Mouse (Mus musculus): ENCODE results near the gene Nras. TPM values are rescaled to one million over a fixed set of nuclear protein-coding genes. Genes with fewer than 3 reads are reported as not detected.

Nras gene
- total and polyA plus RNA-seq, 3 experiments = 6.3 to 146 (median 132) TPM

GRCm38 (mm10) chr3:103082761-103083160 is 24.7 kb downstream of the Nras start:
- H3K4me1 ChIP-seq (ENCODE audit: insufficient read depth, low read depth, low read length) = no peaks in the 10 kb centered on the region
- DNase-seq (ENCODE audit: low spot score) (no peak), ATAC-seq (ENCODE audit: extremely low read depth, insufficient number of reproducible peaks, low FRiP score, poor library complexity, severe bottlenecking) (no peak)
- H3K27me3 ChIP-seq (ENCODE audit: insufficient read depth, low read length) = peaks cover 48% of the 10 kb centered on the region
- TF ChIP-seq CTCF (IDR thresholded peaks at IDR 0.05; ENCODE audit: low read depth, low read length) = no peak
- no peak for TF ChIP-seq TAL1 (conservative IDR thresholded peaks at IDR 0.05; ENCODE audit: low read depth, low read length)
- TF ChIP-seq GATA2 (IDR thresholded peaks at IDR 0.05; ENCODE audit: borderline replicate concordance, low read depth, low read length) = no peak
- TF ChIP-seq POLR2AphosphoS5 (IDR thresholded peaks at IDR 0.05; ENCODE audit: insufficient replicate concordance, low read depth, low read length) = no peak
- no peak for TF ChIP-seq GATA1 (IDR thresholded peaks at IDR 0.05; ENCODE audit: borderline replicate concordance, low read length)
- H3K36me3 ChIP-seq (replicated peaks) = no peaks in the 10 kb centered on the region
- H3K9me3 ChIP-seq (replicated peaks) = no peaks in the 10 kb centered on the region
- no peak overlapping the region for H3K4me3 ChIP-seq (ENCODE audit: low read depth, low read length)

GRCm38 (mm10) chr3:103085986-103086385 is 27.9 kb downstream of the Nras start:
- H3K4me1 ChIP-seq (ENCODE audit: insufficient read depth, low read depth, low read length) = no peaks in the 10 kb centered on the region
- TF ChIP-seq CTCF (IDR thresholded peaks at IDR 0.05; ENCODE audit: low read depth, low read length) (no peak), POLR2AphosphoS5 (IDR thresholded peaks at IDR 0.05; ENCODE audit: insufficient replicate concordance, low read depth, low read length) (no peak), GATA1 (IDR thresholded peaks at IDR 0.05; ENCODE audit: borderline replicate concordance, low read length) (no peak), TAL1 (conservative IDR thresholded peaks at IDR 0.05; ENCODE audit: low read depth, low read length) (no peak), GATA2 (IDR thresholded peaks at IDR 0.05; ENCODE audit: borderline replicate concordance, low read depth, low read length) (no peak)
- no peaks in the 10 kb centered on the region for H3K9me3 ChIP-seq (replicated peaks)
- H3K36me3 ChIP-seq (replicated peaks) = no peaks in the 10 kb centered on the region
- no peak overlapping the region for H3K4me3 ChIP-seq (ENCODE audit: low read depth, low read length)
- DNase-seq (ENCODE audit: low spot score) (no peak), ATAC-seq (ENCODE audit: extremely low read depth, insufficient number of reproducible peaks, low FRiP score, poor library complexity, severe bottlenecking) (no peak)
- H3K27me3 ChIP-seq (ENCODE audit: insufficient read depth, low read length) = peaks cover 42% of the 10 kb centered on the region

GRCm38 (mm10) chr3:103091753-103092152 is 33.7 kb downstream of the Nras start:
- no peaks in the 10 kb centered on the region for H3K9me3 ChIP-seq (replicated peaks)
- ATAC-seq (ENCODE audit: extremely low read depth, insufficient number of reproducible peaks, low FRiP score, poor library complexity, severe bottlenecking) (no peak), DNase-seq (ENCODE audit: low spot score) (no peak)
- no peaks in the 10 kb centered on the region for H3K36me3 ChIP-seq (replicated peaks)
- no peak overlapping the region for H3K4me3 ChIP-seq (ENCODE audit: low read depth, low read length)
- peaks cover 4% of the 10 kb centered on the region; the same call in 1 of the 2 replicates for H3K4me1 ChIP-seq (ENCODE audit: insufficient read depth, low read depth, low read length)
- H3K27me3 ChIP-seq (ENCODE audit: insufficient read depth, low read length) = peaks cover 22% of the 10 kb centered on the region; the same call in 1 of the 2 replicates
- TF ChIP-seq POLR2AphosphoS5 (IDR thresholded peaks at IDR 0.05; ENCODE audit: insufficient replicate concordance, low read depth, low read length) (no peak), CTCF (IDR thresholded peaks at IDR 0.05; ENCODE audit: low read depth, low read length) (no peak), TAL1 (conservative IDR thresholded peaks at IDR 0.05; ENCODE audit: low read depth, low read length) (no peak), GATA1 (IDR thresholded peaks at IDR 0.05; ENCODE audit: borderline replicate concordance, low read length) (no peak), GATA2 (IDR thresholded peaks at IDR 0.05; ENCODE audit: borderline replicate concordance, low read depth, low read length) (no peak)

DNA sequence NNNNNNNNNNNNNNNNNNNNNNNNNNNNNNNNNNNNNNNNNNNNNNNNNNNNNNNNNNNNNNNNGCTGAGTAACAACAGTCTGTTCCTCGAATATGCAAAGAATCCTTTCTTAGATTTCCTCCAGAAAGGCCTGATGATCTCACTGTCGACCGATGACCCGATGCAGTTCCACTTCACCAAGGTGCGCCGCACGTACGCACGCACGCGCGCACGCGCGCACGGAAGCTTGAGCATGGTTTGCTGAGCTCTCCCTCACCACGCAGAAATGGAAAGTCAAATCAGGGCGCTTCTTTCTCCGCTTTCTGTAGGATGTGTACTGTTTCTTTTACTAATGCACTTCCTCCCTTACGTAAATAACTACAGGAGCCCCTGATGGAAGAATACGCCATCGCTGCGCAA is 40.6 kb downstream of the Nras start:
- DNase-seq (ENCODE audit: low spot score) (no peak), ATAC-seq (ENCODE audit: extremely low read depth, insufficient number of reproducible peaks, low FRiP score, poor library complexity, severe bottlenecking) (no peak)
- Histone ChIP-seq H3K4me3 (ENCODE audit: low read depth, low read length) (no peak overlapping the region), H3K9me3 (replicated peaks) (no peaks in the 10 kb centered on the region), H3K36me3 (replicated peaks) (no peaks in the 10 kb centered on the region), H3K4me1 (ENCODE audit: insufficient read depth, low read depth, low read length) (peaks cover 18% of the 10 kb centered on the region), H3K27me3 (ENCODE audit: insufficient read depth, low read length) (peaks cover 18% of the 10 kb centered on the region)
- TF ChIP-seq GATA2 (IDR thresholded peaks at IDR 0.05; ENCODE audit: borderline replicate concordance, low read depth, low read length) (no peak), POLR2AphosphoS5 (IDR thresholded peaks at IDR 0.05; ENCODE audit: insufficient replicate concordance, low read depth, low read length) (no peak), TAL1 (conservative IDR thresholded peaks at IDR 0.05; ENCODE audit: low read depth, low read length) (no peak), CTCF (IDR thresholded peaks at IDR 0.05; ENCODE audit: low read depth, low read length) (no peak), GATA1 (IDR thresholded peaks at IDR 0.05; ENCODE audit: borderline replicate concordance, low read length) (no peak)

DNA sequence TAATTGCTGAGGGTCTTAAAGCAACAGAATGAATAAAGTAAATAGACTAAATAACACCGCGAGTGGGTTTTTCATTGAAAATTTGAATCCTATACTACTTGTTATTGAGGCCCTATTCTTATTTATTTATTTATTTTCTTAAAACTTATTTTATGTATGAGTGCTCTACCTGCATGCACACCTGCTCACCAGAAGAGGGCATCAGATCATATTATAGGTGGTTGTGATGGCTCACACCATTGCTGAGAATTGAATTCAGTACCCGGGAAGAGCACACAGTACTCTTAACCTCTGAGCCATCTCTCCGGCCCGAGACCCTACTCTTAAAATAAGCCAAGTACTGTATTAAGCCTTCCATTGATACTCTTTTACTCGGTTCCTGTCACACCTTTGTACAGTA is 41.6 kb downstream of the Nras start:
- peaks cover 14% of the 10 kb centered on the region for H3K27me3 ChIP-seq (ENCODE audit: insufficient read depth, low read length)
- no peaks in the 10 kb centered on the region for H3K36me3 ChIP-seq (replicated peaks)
- DNase-seq (ENCODE audit: low spot score) (no peak), ATAC-seq (ENCODE audit: extremely low read depth, insufficient number of reproducible peaks, low FRiP score, poor library complexity, severe bottlenecking) (no peak)
- no peak overlapping the region for H3K4me3 ChIP-seq (ENCODE audit: low read depth, low read length)
- peaks cover 18% of the 10 kb centered on the region for H3K4me1 ChIP-seq (ENCODE audit: insufficient read depth, low read depth, low read length)
- no peaks in the 10 kb centered on the region for H3K9me3 ChIP-seq (replicated peaks)
- no peak for TF ChIP-seq POLR2AphosphoS5 (IDR thresholded peaks at IDR 0.05; ENCODE audit: insufficient replicate concordance, low read depth, low read length)
- TF ChIP-seq GATA1 (IDR thresholded peaks at IDR 0.05; ENCODE audit: borderline replicate concordance, low read length) = no peak
- TF ChIP-seq CTCF (IDR thresholded peaks at IDR 0.05; ENCODE audit: low read depth, low read length) = no peak
- TF ChIP-seq TAL1 (conservative IDR thresholded peaks at IDR 0.05; ENCODE audit: low read depth, low read length) = no peak

GRCm38 (mm10) chr3:103100735-103101134 is 42.6 kb downstream of the Nras start:
- H3K9me3 ChIP-seq (replicated peaks) = no peaks in the 10 kb centered on the region
- ATAC-seq (ENCODE audit: extremely low read depth, insufficient number of reproducible peaks, low FRiP score, poor library complexity, severe bottlenecking) (no peak), DNase-seq (ENCODE audit: low spot score) (peak; percentile 15)
- no peaks in the 10 kb centered on the region for H3K36me3 ChIP-seq (replicated peaks)
- no peak overlapping the region for H3K4me3 ChIP-seq (ENCODE audit: low read depth, low read length)
- peaks cover 18% of the 10 kb centered on the region for H3K4me1 ChIP-seq (ENCODE audit: insufficient read depth, low read depth, low read length)
- no peak for TF ChIP-seq POLR2AphosphoS5 (IDR thresholded peaks at IDR 0.05; ENCODE audit: insufficient replicate concordance, low read depth, low read length)
- no peak for TF ChIP-seq GATA2 (IDR thresholded peaks at IDR 0.05; ENCODE audit: borderline replicate concordance, low read depth, low read length)
- TF ChIP-seq CTCF (IDR thresholded peaks at IDR 0.05; ENCODE audit: low read depth, low read length) = no peak
- TF ChIP-seq TAL1 (conservative IDR thresholded peaks at IDR 0.05; ENCODE audit: low read depth, low read length) = no peak
- TF ChIP-seq GATA1 (IDR thresholded peaks at IDR 0.05; ENCODE audit: borderline replicate concordance, low read length) = no peak
- H3K27me3 ChIP-seq (ENCODE audit: insufficient read depth, low read length) = peaks cover 13% of the 10 kb centered on the region

Data from G1E (cell line).